Mouse (Mus musculus): ENCODE data around the gene Ezr.

The Ezr gene

DNA sequence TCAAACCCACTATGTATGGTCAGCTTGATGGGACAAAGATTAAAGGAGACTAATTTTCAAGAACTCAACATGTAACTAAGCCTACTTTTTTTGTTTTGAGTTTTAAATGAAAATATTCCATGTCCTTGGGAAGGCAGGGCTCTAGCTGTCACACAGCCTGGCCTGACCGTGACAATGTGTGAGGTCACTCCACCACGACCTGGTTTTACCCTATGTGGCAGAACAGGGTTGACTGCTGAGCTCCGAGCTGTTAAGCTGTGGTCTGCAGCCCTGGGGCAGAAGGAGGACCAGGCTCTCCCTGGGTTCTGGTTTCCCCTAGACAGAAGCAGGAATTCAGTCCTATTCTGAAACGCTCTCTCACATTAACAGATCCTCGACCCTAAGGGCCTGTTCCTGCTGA is 14.8 kb downstream of the Ezr start:
- Histone ChIP-seq H3K36me3 (ENCODE audit: control insufficient read depth, insufficient read depth, low read length, poor library complexity, severe bottlenecking) (peaks cover 1% of the 10 kb centered on the region), H3K27me3 (ENCODE audit: control insufficient read depth, insufficient read depth, low read length, poor library complexity, severe bottlenecking) (no peaks in the 10 kb centered on the region)
- no peak for DNase-seq (ENCODE audit: low read depth, low spot score)

DNA sequence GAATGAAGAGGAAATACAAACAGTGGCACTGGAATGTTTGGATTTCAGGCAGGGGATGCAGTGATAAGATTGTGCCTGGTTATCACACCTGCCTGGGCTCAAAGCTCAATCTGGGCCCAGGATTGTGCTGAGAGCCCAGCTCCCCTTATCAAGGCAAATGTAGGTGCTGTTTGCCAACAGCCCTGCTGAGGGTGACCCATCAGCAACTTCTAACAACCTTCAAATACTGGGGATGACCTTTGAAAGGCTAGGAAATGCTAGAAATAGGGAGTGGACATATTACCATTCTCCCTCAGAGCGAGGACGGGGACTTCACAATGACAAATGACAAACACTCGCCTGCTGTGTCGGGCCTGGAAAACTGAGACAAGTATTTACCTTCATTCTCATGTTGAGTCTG is 15.8 kb downstream of the Ezr start:
- DNase-seq (ENCODE audit: low read depth, low spot score) = no peak
- no peaks in the 10 kb centered on the region for H3K27me3 ChIP-seq (ENCODE audit: control insufficient read depth, insufficient read depth, low read length, poor library complexity, severe bottlenecking)
- H3K36me3 ChIP-seq (ENCODE audit: control insufficient read depth, insufficient read depth, low read length, poor library complexity, severe bottlenecking) = peaks cover 1% of the 10 kb centered on the region

DNA sequence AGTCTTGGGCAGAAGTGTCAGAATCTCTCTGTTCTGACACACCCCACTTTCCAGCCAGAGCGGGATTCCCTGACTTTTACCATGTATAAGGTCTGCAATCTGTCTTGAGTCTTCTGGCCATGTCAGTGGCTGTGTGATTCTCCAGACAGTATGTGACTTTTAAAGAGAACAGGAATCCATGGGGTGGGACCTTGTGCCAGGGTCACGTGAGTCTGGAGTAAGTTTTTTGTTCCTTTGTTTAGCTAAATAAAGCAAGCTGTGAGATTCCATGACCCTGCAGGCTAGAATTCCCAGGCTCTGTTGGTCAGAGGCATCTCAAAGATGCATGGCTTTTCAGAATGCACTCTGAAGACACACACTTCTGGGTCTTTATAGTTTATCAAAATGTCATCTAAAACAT is 16.7 kb downstream of the Ezr start:
- DNase-seq (ENCODE audit: low read depth, low spot score) = no peak
- peaks cover 2% of the 10 kb centered on the region for H3K36me3 ChIP-seq (ENCODE audit: control insufficient read depth, insufficient read depth, low read length, poor library complexity, severe bottlenecking)
- no peaks in the 10 kb centered on the region for H3K27me3 ChIP-seq (ENCODE audit: control insufficient read depth, insufficient read depth, low read length, poor library complexity, severe bottlenecking)

DNA sequence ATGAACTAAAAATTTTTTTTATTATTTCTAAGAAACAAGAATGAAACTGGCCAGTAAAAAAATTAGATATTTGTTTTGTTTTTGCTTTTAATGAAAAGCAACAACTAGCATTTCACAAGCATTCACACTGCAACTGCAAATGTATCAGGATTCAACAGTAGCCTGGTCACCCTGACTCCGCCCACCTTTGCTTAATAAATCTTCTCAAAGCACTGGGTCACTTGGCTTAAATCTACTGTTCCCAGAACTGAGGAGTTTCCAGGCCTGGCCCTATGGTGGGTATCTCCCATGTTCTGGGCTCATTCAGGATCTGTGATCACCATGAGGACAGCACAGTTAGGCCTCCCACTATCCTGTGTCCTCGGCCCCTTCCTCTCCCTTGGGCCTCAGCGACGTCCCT is 17.9 kb downstream of the Ezr start:
- Histone ChIP-seq H3K27me3 (ENCODE audit: control insufficient read depth, insufficient read depth, low read length, poor library complexity, severe bottlenecking) (no peaks in the 10 kb centered on the region), H3K36me3 (ENCODE audit: control insufficient read depth, insufficient read depth, low read length, poor library complexity, severe bottlenecking) (peaks cover 3% of the 10 kb centered on the region)
- DNase-seq (ENCODE audit: low read depth, low spot score) = no peak

DNA sequence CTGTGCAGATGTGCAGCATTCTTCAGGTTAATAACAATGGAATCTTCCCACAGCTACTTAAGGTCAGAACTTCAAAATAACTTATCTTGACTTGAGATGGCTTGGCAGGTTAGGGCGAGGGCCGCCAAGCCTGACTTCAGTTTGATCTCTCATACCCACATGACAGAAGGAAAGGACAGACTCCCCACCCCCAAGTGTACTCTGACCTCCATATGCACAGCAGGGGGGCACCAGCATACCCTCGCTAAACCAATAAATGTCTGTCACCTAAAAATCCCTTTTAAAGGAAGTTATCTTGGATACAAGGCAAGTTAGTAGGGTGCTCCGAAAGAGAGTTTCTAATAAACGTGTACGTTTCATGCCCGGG is 18.4 kb downstream of the Ezr start:
- no peak for DNase-seq (ENCODE audit: low read depth, low spot score)
- Histone ChIP-seq H3K36me3 (ENCODE audit: control insufficient read depth, insufficient read depth, low read length, poor library complexity, severe bottlenecking) (peaks cover 5% of the 10 kb centered on the region), H3K27me3 (ENCODE audit: control insufficient read depth, insufficient read depth, low read length, poor library complexity, severe bottlenecking) (no peaks in the 10 kb centered on the region)

DNA sequence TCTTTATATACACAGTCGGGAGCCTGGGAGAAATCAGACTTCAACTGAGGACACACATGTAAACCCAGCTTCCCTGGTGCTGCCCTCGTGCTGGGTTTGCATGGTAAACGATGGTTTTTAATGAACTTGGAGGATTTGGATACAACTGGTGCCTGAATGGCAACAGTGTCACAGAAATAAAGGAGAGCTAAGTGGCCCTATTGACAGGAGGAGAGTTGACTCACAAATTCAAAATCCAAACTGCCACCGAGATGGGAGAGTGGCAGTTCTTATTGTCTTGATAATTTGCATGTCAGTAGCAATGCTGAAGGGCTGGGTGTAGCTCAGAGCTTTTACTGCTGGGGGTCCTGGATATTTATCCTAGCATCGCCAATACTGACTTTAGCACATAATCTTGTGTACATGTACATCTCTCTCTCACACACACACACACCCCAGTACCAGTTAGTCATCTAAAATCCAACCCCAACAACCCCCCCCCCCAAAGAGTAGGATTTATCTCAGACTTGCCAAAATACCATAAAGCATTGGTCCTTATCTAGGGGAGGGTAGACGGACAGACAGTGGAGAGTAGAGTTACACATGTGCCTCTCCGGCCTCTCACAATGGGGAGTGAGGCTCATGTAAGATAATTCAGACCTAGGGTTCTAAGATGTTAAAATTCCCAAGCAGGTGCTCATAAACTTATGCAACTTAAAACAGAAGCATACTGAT is 18.9 kb downstream of the Ezr start:
- DNase-seq (ENCODE audit: low read depth, low spot score) = no peak
- H3K27me3 ChIP-seq (ENCODE audit: control insufficient read depth, insufficient read depth, low read length, poor library complexity, severe bottlenecking) = no peaks in the 10 kb centered on the region
- H3K36me3 ChIP-seq (ENCODE audit: control insufficient read depth, insufficient read depth, low read length, poor library complexity, severe bottlenecking) = peaks cover 8% of the 10 kb centered on the region

DNA sequence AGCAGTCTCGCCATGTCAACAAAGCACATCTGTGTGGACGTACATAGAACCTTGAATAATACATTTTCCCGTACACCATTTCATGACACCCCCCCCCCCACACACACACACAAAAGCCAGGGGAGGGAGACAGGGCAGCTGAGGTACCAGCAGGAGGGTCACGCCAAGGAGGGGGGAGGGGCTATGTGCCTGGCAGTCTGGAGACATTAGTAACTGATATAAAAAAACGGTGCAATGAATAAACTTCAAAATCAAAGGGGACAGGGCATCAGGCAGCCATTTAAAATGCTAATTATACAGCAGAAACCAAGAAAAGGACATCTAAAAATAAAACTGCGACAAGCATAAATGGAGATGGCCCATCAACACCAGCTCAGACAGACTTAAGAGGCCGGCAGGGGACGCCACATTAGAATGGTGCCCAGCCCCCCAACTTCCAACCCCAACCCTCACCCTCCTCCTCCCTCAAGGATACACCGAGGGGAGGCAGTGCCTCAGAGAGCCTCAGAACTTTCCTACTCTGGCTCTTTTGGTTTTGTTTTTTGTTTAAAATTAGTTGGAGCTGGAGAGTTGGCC is 22.8 kb downstream of the Ezr start:
- Histone ChIP-seq H3K36me3 (ENCODE audit: control insufficient read depth, insufficient read depth, low read length, poor library complexity, severe bottlenecking) (peaks cover 29% of the 10 kb centered on the region), H3K27me3 (ENCODE audit: control insufficient read depth, insufficient read depth, low read length, poor library complexity, severe bottlenecking) (no peaks in the 10 kb centered on the region)
- DNase-seq (ENCODE audit: low read depth, low spot score) = no peak

DNA sequence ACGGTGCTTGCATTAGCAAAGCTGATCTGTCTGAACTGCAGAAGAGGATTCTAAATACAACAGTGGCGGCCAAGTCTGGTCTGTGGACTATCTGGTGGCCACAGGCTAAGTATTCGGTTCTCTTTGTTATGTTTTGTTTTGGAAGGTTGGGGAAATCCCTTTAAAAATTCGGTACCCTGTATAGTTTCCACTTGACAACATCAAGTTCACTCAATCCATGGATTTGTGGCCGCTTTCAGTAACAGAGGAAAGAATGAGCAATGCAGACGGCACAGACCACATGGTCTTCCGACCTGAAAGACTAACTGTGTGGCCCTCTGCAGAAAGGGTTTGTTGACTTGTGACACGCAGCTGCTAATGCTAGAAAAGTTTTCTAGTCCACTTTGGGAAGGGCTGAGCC is 23.7 kb downstream of the Ezr start:
- Histone ChIP-seq H3K27me3 (ENCODE audit: control insufficient read depth, insufficient read depth, low read length, poor library complexity, severe bottlenecking) (no peaks in the 10 kb centered on the region), H3K36me3 (ENCODE audit: control insufficient read depth, insufficient read depth, low read length, poor library complexity, severe bottlenecking) (peaks cover 30% of the 10 kb centered on the region)
- DNase-seq (ENCODE audit: low read depth, low spot score) = no peak

DNA sequence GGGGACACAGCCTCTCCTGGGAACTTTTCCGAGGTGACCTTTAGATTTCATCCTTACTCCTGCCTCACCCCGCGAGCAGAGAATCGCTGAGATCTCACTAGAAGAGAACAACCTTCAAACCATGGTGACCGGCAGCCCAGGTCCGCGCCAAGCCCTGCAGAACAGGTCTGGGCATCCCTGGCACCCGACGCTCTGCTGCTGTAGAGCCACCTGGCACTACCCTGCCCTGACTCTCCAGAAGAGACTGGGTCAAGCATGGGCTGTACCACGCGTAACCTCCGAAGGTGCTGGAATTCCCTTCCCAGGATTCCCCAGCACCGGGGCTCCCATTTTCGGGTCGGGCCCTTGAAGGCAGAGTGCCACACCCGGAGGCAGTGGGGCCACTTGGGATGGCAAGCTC is 24.7 kb downstream of the Ezr start:
- DNase-seq (ENCODE audit: low read depth, low spot score) = no peak
- H3K27me3 ChIP-seq (ENCODE audit: control insufficient read depth, insufficient read depth, low read length, poor library complexity, severe bottlenecking) = no peaks in the 10 kb centered on the region
- peaks cover 34% of the 10 kb centered on the region for H3K36me3 ChIP-seq (ENCODE audit: control insufficient read depth, insufficient read depth, low read length, poor library complexity, severe bottlenecking)

DNA sequence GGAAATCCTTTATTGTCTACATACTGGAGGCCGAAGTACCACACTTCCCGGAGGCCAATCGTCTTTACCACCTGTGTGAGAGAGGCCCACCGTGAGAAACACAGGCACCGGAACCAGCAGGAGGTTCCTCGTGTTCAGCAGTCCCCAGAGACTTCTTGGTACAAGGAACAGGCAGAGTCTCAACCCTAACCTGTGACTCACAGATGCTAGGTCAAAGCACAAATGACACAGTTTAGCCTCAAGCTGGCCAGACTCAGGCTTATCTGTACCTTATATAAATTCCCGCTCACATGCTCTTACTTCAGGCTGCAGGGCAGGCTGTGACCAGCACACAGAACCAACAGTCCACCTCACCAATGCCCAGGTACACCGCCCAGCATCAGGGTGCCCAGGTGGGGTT is 26.7 kb downstream of the Ezr start:
- DNase-seq (ENCODE audit: low read depth, low spot score) = no peak
- peaks cover 43% of the 10 kb centered on the region for H3K36me3 ChIP-seq (ENCODE audit: control insufficient read depth, insufficient read depth, low read length, poor library complexity, severe bottlenecking)
- H3K27me3 ChIP-seq (ENCODE audit: control insufficient read depth, insufficient read depth, low read length, poor library complexity, severe bottlenecking) = no peaks in the 10 kb centered on the region

DNA sequence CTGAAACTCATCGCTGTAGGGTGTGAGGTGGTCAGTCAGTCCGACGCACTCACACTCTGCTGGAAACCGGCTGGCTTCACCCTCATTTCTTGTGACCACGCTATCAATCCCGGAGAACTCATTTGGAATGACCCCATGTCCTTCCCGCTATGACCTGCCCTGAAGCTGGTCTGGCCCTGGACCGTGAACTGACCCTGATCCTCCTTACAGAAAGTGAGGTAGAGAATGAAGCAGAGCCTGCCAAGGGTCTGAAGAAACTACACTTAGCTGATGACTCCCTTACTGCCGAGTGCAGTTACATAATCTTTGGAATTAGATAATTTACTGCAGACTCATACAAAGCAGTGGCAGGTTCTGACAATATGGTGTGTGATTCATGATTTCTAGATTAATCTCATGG is 27.4 kb downstream of the Ezr start:
- Histone ChIP-seq H3K36me3 (ENCODE audit: control insufficient read depth, insufficient read depth, low read length, poor library complexity, severe bottlenecking) (peaks cover 45% of the 10 kb centered on the region), H3K27me3 (ENCODE audit: control insufficient read depth, insufficient read depth, low read length, poor library complexity, severe bottlenecking) (no peaks in the 10 kb centered on the region)
- DNase-seq (ENCODE audit: low read depth, low spot score) = no peak

DNA sequence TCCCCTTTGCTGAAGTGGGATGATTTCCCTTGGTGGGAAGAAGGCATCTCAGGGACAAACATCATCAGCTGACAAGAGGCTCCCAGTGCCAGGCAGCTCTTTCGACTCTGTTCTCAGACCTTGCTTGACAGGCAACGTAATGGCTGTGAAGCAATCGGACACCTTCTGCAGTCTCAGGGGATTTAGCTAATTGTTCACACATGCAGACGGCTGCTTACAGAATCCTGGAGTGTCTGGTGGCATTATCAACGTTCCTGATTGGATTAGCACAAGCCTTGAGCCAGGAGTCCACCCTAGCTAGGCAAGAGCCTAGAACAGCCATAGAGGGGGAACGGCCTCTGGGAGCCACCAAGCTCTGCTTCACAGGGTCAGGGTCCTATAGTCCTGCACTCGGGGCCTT is 30.2 kb downstream of the Ezr start:
- H3K27me3 ChIP-seq (ENCODE audit: control insufficient read depth, insufficient read depth, low read length, poor library complexity, severe bottlenecking) = no peaks in the 10 kb centered on the region
- peaks cover 43% of the 10 kb centered on the region for H3K36me3 ChIP-seq (ENCODE audit: control insufficient read depth, insufficient read depth, low read length, poor library complexity, severe bottlenecking)
- no peak for DNase-seq (ENCODE audit: low read depth, low spot score)

DNA sequence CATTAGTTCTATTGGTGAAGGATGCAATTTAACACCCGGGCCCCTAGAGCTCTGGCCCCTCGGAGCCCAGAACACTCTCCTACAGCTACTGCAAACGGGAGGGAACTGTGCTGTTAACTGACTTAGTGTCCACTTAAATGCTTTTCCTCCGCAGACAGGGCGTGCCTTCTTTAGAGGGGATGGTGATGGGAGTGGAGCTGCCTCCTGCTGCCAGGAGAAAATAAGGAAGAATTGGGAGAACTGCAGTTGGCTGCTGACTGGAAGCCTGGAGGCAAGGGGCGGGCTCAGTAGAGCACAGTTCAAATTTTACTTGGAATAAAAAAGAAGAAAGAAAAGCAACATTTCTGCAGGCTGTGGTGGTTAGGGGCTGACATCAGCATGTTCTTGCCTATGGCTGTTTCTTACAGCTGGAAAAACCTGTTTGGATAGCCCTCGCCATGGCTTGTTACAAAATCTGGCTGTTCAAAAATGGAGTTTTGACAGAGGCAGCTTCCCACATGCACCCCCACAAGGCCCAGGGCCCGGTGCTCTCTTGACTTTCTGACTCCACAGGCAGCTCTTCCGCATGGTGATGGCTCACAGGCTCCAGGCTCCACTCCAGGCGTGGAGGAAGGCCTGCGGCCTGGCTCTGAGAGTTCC is 31.2 kb downstream of the Ezr start:
- no peak for DNase-seq (ENCODE audit: low read depth, low spot score)
- H3K27me3 ChIP-seq (ENCODE audit: control insufficient read depth, insufficient read depth, low read length, poor library complexity, severe bottlenecking) = no peaks in the 10 kb centered on the region
- H3K36me3 ChIP-seq (ENCODE audit: control insufficient read depth, insufficient read depth, low read length, poor library complexity, severe bottlenecking) = peaks cover 43% of the 10 kb centered on the region

DNA sequence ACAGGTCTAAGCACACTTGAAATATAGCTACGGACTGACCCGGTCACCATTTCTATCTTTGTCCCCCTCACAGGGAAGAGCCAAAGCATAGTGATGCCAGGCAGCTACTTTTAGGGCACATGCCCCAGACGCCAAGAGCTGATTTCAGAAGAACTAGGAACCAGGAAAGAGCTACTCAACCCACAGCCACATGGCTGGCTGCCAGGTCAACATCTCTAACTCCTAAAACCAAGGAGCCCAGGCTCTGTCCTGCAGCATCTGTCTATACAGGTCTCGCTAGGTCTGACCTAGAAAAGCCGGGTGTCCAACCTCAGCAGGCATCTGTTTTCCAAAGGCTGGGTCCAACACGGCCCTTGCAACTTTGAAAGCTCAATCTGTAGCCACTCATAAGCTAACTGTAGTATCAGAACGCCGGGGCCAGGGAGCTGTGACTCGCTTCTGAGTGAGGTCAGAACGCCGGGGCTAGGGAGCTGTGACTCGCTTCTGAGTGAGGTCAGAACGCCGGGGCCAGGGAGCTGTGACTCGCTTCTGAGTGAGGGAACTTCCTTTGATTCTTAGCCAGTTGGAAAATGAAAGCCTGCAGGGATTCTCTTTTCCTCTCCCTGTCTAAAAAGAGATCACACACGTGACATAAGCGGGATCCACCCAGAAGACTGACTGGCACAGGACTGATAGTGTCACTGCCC is 33.7 kb downstream of the Ezr start:
- Histone ChIP-seq H3K36me3 (ENCODE audit: control insufficient read depth, insufficient read depth, low read length, poor library complexity, severe bottlenecking) (peaks cover 46% of the 10 kb centered on the region), H3K27me3 (ENCODE audit: control insufficient read depth, insufficient read depth, low read length, poor library complexity, severe bottlenecking) (no peaks in the 10 kb centered on the region)
- DNase-seq (ENCODE audit: low read depth, low spot score) = no peak

DNA sequence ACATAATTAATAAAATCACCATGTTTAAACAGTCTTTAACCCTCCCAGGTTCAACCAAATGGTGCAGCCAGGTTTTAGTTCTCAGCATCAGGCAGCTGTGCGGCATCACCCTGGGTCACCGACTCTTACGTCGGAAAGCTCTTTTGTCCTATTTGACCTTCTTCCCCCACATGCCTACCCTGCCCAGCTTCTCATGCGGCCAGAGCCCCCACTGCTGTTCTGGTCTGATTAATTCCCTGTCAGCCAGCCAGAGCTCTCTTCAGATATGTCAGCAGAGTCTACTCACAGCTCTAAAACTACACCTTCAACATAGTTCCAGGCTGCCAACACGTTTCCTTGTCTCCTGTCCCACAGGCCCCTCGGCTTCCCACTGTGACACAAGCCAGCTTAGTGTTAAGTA is 35.1 kb downstream of the Ezr start:
- no peak for DNase-seq (ENCODE audit: low read depth, low spot score)
- Histone ChIP-seq H3K36me3 (ENCODE audit: control insufficient read depth, insufficient read depth, low read length, poor library complexity, severe bottlenecking) (peaks cover 47% of the 10 kb centered on the region), H3K27me3 (ENCODE audit: control insufficient read depth, insufficient read depth, low read length, poor library complexity, severe bottlenecking) (no peaks in the 10 kb centered on the region)
